Mouse (Mus musculus) CH12F3 (cell line): ENCODE results near the gene Crcp.

Source experiments
- in situ Hi-C: fragments of 300-500 bp; cut with MboI; formaldehyde crosslinking; loops from 2 replicates; pipeline ENCODE4 v1.14.3; 2020; ENCODE audit warnings: low sequenced_read_pairs

Gene Crcp

GRCm38 (mm10) chr5:130088612-130089011 lies 59.5 kb downstream of the Crcp start:
- in situ Hi-C loops = no loop called here

- in situ Hi-C loops = no loop called here
These were observed 60.1 kb downstream of the Crcp start for GRCm38 (mm10) chr5:130089177-130089576.

GRCm38 (mm10) chr5:130089626-130090393 lies 60.7 kb downstream of the Crcp start:
- in situ Hi-C loops = no loop called here

- in situ Hi-C loops = no loop called here
These were observed 67.7 kb downstream of the Crcp start for GRCm38 (mm10) chr5:130096754-130097153.

- in situ Hi-C loops = no loop called here
These were observed 68.7 kb downstream of the Crcp start for GRCm38 (mm10) chr5:130097837-130098236.

- in situ Hi-C loops = no loop called here
These were observed 72.6 kb downstream of the Crcp start for GRCm38 (mm10) chr5:130101724-130102123.

GRCm38 (mm10) chr5:130109348-130109747 lies 80.3 kb downstream of the Crcp start:
- in situ Hi-C loops = no loop called here
